Mouse (Mus musculus) macrophage (primary cell): Measurements from ENCODE around the gene Fam193a. TPM values are rescaled to one million over a fixed set of nuclear protein-coding genes. Genes with fewer than 3 reads are reported as not detected.
A peak's percentile ranks its signal among the peaks of the same experiment; 100 is the strongest.

Experiments used
- H3K27ac ChIP-seq: fragments of 350-480 bp; formaldehyde crosslinking; 2 replicates; pipeline ENCODE4 v1.9.0; 2021
- H3K36me3 ChIP-seq: fragments of 350-480 bp; formaldehyde crosslinking; 2 replicates; pipeline ENCODE4 v1.9.0; 2021; ENCODE audit errors: inconsistent target
- H3K4me3 ChIP-seq: fragments of 350-480 bp; formaldehyde crosslinking; 2 replicates; pipeline ENCODE4 v1.9.0; 2021; ENCODE audit errors: inconsistent target
- H3K79me2 ChIP-seq: fragments of 350-480 bp; formaldehyde crosslinking; 2 replicates; pipeline ENCODE4 v1.9.0; 2021; ENCODE audit errors: inconsistent target
- WGBS: methylation state at CpG from one replicate; pipeline ENCODE4 v1.1.7; 2026; ENCODE audit warnings: inconsistent platforms; ENCODE audit not compliant: missing documents; 5-methylcytosine and 5-hydroxymethylcytosine counted together
- polyA plus RNA-seq: library from polyadenylated mRNA; stranded (reverse); fragments of 250-400 nt; gene quantifications from 3 replicates; pipeline ENCODE4 v1.2.4, GENCODE M21; 2018; ENCODE audit warnings: inconsistent platforms
- total RNA-seq, 78 experiments: library from RNA; depleted of rRNA; stranded (reverse); fragments of 250-400 nt; gene quantifications; 1 replicate in 9 of 78; 2 replicates in 24 of 78; 3 replicates in 43 of 78; 4 replicates in 2 of 78; pipeline ENCODE4 v1.2.4; 2018; ENCODE audit warnings: inconsistent platforms in 56 of 78

Gene Fam193a
- 100 to 1,000 TPM; 118 to 250 (median 176) TPM for total RNA-seq (2018; cell fraction: chromatin; rRNA removed)
- total RNA-seq (2018; cell fraction: cytosol; rRNA removed): 10 to 100 TPM; 18.5 to 35.6 (median 25.8) TPM
- 100 to 1,000 TPM in 11 of 26 experiments, 10 to 100 TPM in 15; 47.7 to 158 (median 88.4) TPM for total RNA-seq (2018; cell fraction: nucleus; rRNA removed)
- 18.5 to 47.9 TPM (median 18.6 TPM) in 3 replicates for polyA plus RNA-seq

DNA sequence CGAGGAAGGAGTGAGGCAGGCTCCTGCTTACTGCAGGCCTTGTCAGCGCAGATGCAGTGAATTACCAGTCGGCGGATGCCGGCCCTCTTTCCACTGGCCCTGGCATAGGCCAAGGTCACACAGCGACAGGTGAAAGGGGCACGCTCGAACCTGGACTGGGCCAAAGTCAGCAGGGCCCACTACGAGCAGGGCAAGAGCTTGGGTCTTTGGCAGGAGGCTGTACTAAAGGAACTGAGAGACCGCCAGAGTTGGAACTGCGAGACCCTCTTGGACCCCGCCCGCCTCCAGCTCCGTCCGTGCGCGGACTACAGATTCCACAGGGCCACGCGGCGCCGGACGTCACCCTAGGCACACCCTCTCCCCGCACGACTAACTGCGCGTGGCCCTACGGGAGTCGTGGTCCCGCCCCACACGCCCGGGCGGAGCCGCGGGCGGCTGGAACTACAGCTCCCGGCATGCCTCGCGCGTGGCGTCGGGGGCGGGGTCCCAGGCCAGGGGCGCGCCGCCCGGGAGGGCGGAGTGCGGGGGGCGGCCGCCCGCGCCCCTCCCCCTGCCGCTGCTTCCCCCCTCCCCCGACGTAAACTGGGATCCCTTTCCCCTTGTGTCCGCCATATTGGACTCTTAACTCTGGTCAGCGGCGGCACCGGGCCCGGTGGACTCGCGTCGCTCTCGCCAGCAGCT is at the start of gene Fam193a:
Fam193a (plus strand) TSS at position 593 of the 681 bp plus-strand sequence.
- Histone ChIP-seq H3K4me3 (peak within 1 kb of the TSS; percentile 73), H3K36me3 (no peaks in the 10 kb centered on the region), H3K79me2 (peaks cover 41% of the 10 kb centered on the region), H3K27ac (peak within 1 kb of the TSS; percentile 57)
- under 1% methylated on average over 52 of the region's 64 CpGs for WGBS

- WGBS: 80% methylated on average over 4 of the region's 4 CpGs
- no peaks in the 10 kb centered on the region for H3K36me3 ChIP-seq
- H3K4me3 ChIP-seq: no peak overlapping the region
- no peaks in the 10 kb centered on the region for H3K79me2 ChIP-seq
- H3K27ac ChIP-seq: no peak overlapping the region
Measured at GRCm38 (mm10) chr5:34321236-34321635, 48.5 kb upstream of the Fam193a start.

GRCm38 (mm10) chr5:34325286-34325685 is 44.4 kb upstream of the Fam193a start:
- H3K79me2 ChIP-seq: no peaks in the 10 kb centered on the region
- H3K4me3 ChIP-seq: no peak overlapping the region
- no peak overlapping the region for H3K27ac ChIP-seq
- no peaks in the 10 kb centered on the region for H3K36me3 ChIP-seq

DNA sequence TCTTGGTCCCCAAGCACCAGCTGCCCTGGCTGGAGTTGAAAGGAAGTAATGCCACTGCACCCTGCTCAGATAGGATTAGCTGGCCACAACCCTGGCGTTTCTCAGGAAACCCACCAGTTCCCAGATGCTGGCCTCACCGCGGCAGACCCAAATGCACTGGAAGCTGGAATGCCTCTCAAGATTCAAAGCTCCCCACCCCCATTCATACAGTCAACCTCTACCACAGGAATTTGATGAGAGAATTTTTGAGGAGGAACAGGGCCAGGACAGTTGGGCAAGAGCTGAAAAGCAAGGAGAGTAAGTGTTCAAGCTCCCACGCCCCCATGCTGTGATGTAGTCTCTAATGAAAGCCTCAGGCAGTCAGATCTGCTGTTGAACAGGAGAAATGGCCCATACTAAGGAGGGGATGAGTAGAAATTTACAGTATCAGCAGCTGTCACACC is 43.5 kb upstream of the Fam193a start:
- 21% methylated on average over 4 of the region's 4 CpGs for WGBS
- Histone ChIP-seq H3K79me2 (no peaks in the 10 kb centered on the region), H3K27ac (no peak overlapping the region), H3K4me3 (no peak overlapping the region), H3K36me3 (no peaks in the 10 kb centered on the region)

- no peaks in the 10 kb centered on the region for H3K79me2 ChIP-seq
- H3K4me3 ChIP-seq: no peak overlapping the region
- H3K36me3 ChIP-seq: no peaks in the 10 kb centered on the region
- no peak overlapping the region for H3K27ac ChIP-seq
- WGBS: 82% methylated on average over 30 of the region's 31 CpGs
Measured at GRCm38 (mm10) chr5:34326875-34327576, 42.7 kb upstream of the Fam193a start.

DNA sequence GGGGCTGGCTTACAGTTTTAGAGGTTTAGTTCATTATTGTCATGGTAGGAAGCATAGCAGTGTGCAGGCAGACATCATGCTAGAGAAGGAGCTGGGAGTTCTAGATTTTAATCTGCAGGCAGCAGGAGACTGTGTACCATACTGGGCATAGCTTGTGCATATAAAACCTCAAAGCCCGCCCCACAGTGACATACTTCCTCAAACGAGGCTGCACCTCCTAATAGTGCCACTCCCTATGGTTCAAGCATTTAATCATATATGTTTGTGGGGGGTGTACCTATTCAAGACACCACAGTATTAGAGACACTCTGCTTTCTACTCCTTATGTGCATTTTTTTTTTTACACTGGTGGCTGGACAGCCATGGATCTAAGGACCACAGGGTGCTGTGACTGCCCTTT is 39.6 kb upstream of the Fam193a start:
- Histone ChIP-seq H3K4me3 (no peak overlapping the region), H3K79me2 (no peaks in the 10 kb centered on the region), H3K27ac (no peak overlapping the region), H3K36me3 (no peaks in the 10 kb centered on the region)
- WGBS: 77% methylated on average over 2 of the region's 2 CpGs

GRCm38 (mm10) chr5:34334081-34334480 is 35.7 kb upstream of the Fam193a start:
- Histone ChIP-seq H3K27ac (no peak overlapping the region), H3K79me2 (peaks cover 32% of the 10 kb centered on the region), H3K36me3 (no peaks in the 10 kb centered on the region), H3K4me3 (no peak overlapping the region)
- 94% methylated on average over 1 of the region's 1 CpGs for WGBS

- H3K27ac ChIP-seq: peak overlapping the region; percentile 84
- 4% methylated on average over 21 of the region's 21 CpGs for WGBS
- no peaks in the 10 kb centered on the region for H3K36me3 ChIP-seq
- H3K4me3 ChIP-seq: peak overlapping the region; percentile 88
- peaks cover 47% of the 10 kb centered on the region for H3K79me2 ChIP-seq
Measured at GRCm38 (mm10) chr5:34335539-34336096, 34.1 kb upstream of the Fam193a start.

DNA sequence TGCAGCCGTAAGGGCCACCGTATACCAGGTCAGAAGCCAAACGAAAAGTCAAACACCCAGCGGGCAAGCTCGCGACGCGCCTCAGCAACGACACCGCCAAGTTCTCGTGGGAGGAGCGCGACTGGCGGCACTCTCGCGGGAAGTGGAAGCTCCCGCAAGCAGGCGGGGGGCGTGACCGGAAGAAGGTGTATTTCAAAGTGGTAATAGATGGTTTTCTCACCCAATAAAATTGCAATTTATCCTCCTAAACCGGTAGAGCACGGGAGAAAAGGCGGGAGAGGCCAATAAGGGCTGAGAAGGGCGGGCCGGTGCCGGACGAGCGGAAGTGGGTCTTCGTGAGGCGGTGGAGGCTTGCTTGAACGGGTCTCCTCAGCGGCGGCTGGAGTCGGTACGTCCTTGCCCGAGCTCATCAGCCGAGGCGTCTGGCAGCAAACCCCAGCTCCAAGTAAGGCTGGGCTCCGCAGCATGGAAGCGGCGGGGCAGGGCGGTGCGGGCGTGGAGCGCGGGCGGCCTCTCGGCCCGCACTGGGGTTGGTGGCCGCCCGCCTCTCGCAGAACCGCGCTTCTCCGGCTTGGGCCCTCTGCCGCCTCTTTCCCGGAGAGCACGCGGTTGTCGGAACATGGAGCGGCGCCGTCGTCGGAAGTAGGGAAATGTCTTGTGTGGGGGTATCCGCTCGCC is 33.5 kb upstream of the Fam193a start, which contains the start of gene Rnf4:
Rnf4 (plus strand) TSS at position 193 of the 678 bp plus-strand sequence.
- peaks cover 53% of the 10 kb centered on the region for H3K79me2 ChIP-seq
- H3K4me3 ChIP-seq: peak within 1 kb of the TSS; percentile 88
- WGBS: under 1% methylated on average over 67 of the region's 67 CpGs
- no peaks in the 10 kb centered on the region for H3K36me3 ChIP-seq
- H3K27ac ChIP-seq: peak within 1 kb of the TSS; percentile 84

DNA sequence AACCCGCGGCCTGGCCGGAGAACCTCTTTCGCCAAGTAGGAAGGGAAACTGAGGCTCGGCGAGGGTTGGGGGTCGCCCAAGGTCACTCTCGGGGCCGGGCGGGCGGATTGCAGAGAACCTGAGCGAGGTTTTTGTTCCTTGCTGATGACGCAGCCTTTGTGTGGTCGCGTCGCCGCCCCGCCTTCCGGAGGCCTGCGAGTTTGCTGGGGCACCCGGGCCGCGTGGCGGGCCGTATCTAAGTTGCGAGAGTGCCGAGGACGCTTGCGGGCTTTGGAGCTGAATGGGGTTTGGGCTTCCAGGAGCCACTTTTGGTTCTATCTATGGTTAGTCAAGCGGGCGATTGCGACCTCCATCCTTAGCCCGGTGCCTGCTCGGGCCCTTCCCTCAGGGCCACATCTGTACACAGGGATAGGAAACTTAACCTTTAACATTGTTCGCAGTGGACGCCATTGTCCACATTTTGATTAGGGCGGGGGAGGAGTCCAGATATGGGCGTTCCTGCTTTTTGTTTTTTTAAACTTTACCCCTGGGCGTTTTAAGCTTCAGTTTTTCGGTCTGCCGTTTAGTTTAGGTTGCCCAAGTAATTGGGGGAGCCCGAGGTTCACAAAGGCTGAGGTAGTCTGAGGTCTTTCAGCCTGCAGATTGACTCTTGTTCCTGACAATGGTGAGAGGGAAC is 32.8 kb upstream of the Fam193a start:
- peaks cover 60% of the 10 kb centered on the region for H3K79me2 ChIP-seq
- peak overlapping the region; percentile 84 for H3K27ac ChIP-seq
- H3K36me3 ChIP-seq: no peaks in the 10 kb centered on the region
- under 1% methylated on average over 39 of the region's 42 CpGs for WGBS
- peak overlapping the region; percentile 88 for H3K4me3 ChIP-seq

- WGBS: 96% methylated on average over 6 of the region's 6 CpGs
- Histone ChIP-seq H3K4me3 (no peak overlapping the region), H3K79me2 (peaks cover 93% of the 10 kb centered on the region), H3K36me3 (peaks cover 17% of the 10 kb centered on the region; the same call in 1 of the 2 replicates), H3K27ac (no peak overlapping the region)
Measured at GRCm38 (mm10) chr5:34340246-34340645, 29.5 kb upstream of the Fam193a start.

DNA sequence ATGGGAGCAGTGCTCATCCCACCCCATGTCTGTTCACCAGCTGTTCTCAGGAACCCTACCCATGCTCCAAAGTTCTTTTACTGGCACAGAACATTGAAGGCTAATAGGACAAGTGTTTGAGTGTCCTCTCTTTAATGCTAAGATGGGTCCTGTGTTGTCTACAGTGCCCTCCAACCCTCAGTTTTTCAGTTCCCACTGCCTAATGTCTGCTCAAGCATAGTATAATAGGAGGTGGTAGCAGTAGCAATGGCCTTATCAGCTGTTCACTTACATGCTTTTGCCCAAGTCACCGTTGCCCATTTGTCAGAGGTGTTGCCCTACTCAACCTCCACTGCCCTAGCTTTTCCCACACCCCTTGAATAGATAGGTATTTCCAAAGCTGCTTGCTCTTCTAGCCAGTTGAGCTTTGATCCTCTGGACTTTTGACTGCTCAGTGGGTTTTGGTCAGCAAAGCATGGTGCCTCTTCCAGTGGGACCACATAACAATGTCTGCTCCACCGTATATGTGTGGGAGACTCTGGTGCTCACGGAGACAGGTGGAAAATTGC is 17.6 kb upstream of the Fam193a start:
- WGBS: 97% methylated on average over 3 of the region's 3 CpGs
- H3K27ac ChIP-seq: no peak overlapping the region
- H3K79me2 ChIP-seq: peaks cover 24% of the 10 kb centered on the region
- no peak overlapping the region for H3K4me3 ChIP-seq
- H3K36me3 ChIP-seq: peaks cover 82% of the 10 kb centered on the region

- Histone ChIP-seq H3K27ac (no peak overlapping the region), H3K4me3 (no peak overlapping the region), H3K36me3 (peaks cover 20% of the 10 kb centered on the region; the same call in 1 of the 2 replicates), H3K79me2 (no peaks in the 10 kb centered on the region)
- 94% methylated on average over 3 of the region's 3 CpGs for WGBS
Measured at GRCm38 (mm10) chr5:34360261-34360660, 9.5 kb upstream of the Fam193a start.

DNA sequence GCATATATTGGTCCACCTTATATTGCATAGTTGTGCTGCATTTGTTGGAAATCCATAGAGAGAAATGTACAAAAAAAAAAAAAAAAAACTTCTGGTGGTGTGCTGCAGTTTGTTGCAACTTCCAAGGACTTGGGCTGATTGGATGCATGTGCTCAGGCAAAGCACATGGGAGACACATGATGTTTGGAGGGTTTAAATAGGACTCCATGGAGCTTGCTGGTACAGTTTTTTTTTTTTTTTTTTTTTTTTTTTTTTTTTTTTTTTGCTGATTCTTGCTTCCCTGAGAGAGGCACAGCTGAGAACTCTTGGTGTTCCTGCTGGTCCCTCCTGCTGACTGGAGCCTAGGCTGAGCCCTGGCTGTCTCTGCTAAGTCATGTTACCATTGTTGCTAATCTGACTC is 6.6 kb upstream of the Fam193a start:
- Histone ChIP-seq H3K36me3 (no peaks in the 10 kb centered on the region; the same call in 1 of the 2 replicates), H3K79me2 (no peaks in the 10 kb centered on the region), H3K4me3 (no peak overlapping the region), H3K27ac (no peak overlapping the region)
